Mouse (Mus musculus) stomach, embryonic 16.5 days (tissue): ENCODE results near the gene Layn. TPM values are rescaled to one million over a fixed set of nuclear protein-coding genes. Genes with fewer than 3 reads are reported as not detected.

Experiments
- ATAC-seq: fragments of 200-750 bp; cut with Nextera tagmentation; 2 replicates; pipeline ENCODE4 v1.8.0; 2017; ENCODE audit warnings: moderate number of reproducible peaks, moderate TSS enrichment; ENCODE audit not compliant: insufficient read depth, low FRiP score
- H3K27ac ChIP-seq: fragments of 300-500 bp; sonication (generic); 2 replicates; pipeline ENCODE4 v1.5.1; 2014; ENCODE audit warnings: low read length
- H3K27me3 ChIP-seq: fragments of 300-500 bp; sonication (generic); 2 replicates; pipeline ENCODE4 v1.6.1; 2014; ENCODE audit warnings: low read length, control low read depth, mixed read lengths; ENCODE audit not compliant: control insufficient read depth, insufficient read depth
- H3K36me3 ChIP-seq: fragments of 300-500 bp; sonication (generic); 2 replicates; pipeline ENCODE4 v1.6.1; 2014; ENCODE audit warnings: low read length; ENCODE audit not compliant: control insufficient read depth, insufficient read depth
- H3K4me1 ChIP-seq: fragments of 300-500 bp; sonication (generic); 2 replicates; pipeline ENCODE4 v1.6.1; 2014; ENCODE audit warnings: low read length, control low read depth, mixed read lengths; ENCODE audit not compliant: control insufficient read depth, insufficient read depth
- H3K4me2 ChIP-seq: fragments of 300-500 bp; sonication (generic); 2 replicates; pipeline ENCODE4 v1.6.1; 2014; ENCODE audit warnings: low read depth, low read length, mixed read lengths
- H3K4me3 ChIP-seq: fragments of 300-500 bp; sonication (generic); replicated peaks from 2 replicates; pipeline ENCODE4 v1.5.1; 2014; ENCODE audit warnings: mild to moderate bottlenecking, low read length
- H3K9ac ChIP-seq: fragments of 300-500 bp; sonication (generic); 2 replicates; pipeline ENCODE4 v1.6.1; 2014; ENCODE audit warnings: low read length
- H3K9me3 ChIP-seq: fragments of 300-500 bp; sonication (generic); replicated peaks from 2 replicates; pipeline ENCODE4 v1.6.1; 2016; ENCODE audit warnings: low read length, control low read depth; ENCODE audit not compliant: control insufficient read depth
- WGBS: fragments of 180-500 bp; shearing (Covaris S2); extraction: QIAGEN DNeasy Blood & Tissue Kit; methylation state at CpG from one replicate; pipeline ENCODE4 v1.1.7; 2014; 5-methylcytosine and 5-hydroxymethylcytosine counted together
- polyA plus RNA-seq: library from polyadenylated mRNA; unstranded; fragments of >200 nt; fragmentation: Nextera tagmentation; extraction: Ambion mirVana; gene quantifications from 2 replicates; pipeline ENCODE4 v1.2.1, GENCODE M21; 2015

Gene Layn
- polyA plus RNA-seq, 1 experiment from 2014 or later = 4.7 TPM

- no peaks in the 10 kb centered on the region for H3K27me3 ChIP-seq
- no peak overlapping the region for H3K27ac ChIP-seq
- no peaks in the 10 kb centered on the region for H3K9me3 ChIP-seq
- 87% methylated on average over 5 of the region's 5 CpGs for WGBS
- H3K9ac ChIP-seq = no peak overlapping the region
- no peak for ATAC-seq
- no peak overlapping the region for H3K4me3 ChIP-seq
- H3K36me3 ChIP-seq = no peaks in the 10 kb centered on the region
- H3K4me1 ChIP-seq = peaks cover 5% of the 10 kb centered on the region
- H3K4me2 ChIP-seq = no peak overlapping the region
Observed at GRCm38 (mm10) chr9:51081614-51082013, 4.7 kb upstream of the Layn start.

- Histone ChIP-seq H3K4me2 (peak overlapping the region; percentile 97), H3K9ac (peak overlapping the region; percentile 70), H3K27ac (peak overlapping the region; percentile 26; the same call in 1 of the 2 replicates), H3K27me3 (no peaks in the 10 kb centered on the region), H3K36me3 (no peaks in the 10 kb centered on the region), H3K4me1 (peaks cover 8% of the 10 kb centered on the region), H3K9me3 (no peaks in the 10 kb centered on the region), H3K4me3 (peak overlapping the region; percentile 63)
- WGBS = under 1% methylated on average over 17 of the region's 17 CpGs
- ATAC-seq = peak; percentile 48; the same call in 1 of the 2 replicates
Observed at GRCm38 (mm10) chr9:51076300-51076978, 455 bp downstream of the Layn start.

GRCm38 (mm10) chr9:51075780-51076179 is 1.1 kb downstream of the Layn start:
- peak overlapping the region; percentile 63 for H3K4me3 ChIP-seq
- no peak overlapping the region for H3K27ac ChIP-seq
- H3K4me2 ChIP-seq = peak overlapping the region; percentile 97
- H3K36me3 ChIP-seq = no peaks in the 10 kb centered on the region
- peaks cover 8% of the 10 kb centered on the region for H3K4me1 ChIP-seq
- no peaks in the 10 kb centered on the region for H3K27me3 ChIP-seq
- H3K9ac ChIP-seq = no peak overlapping the region
- 0 out of 2 replicates have a peak, but pooled peaks have one; percentile 46 for ATAC-seq
- no peaks in the 10 kb centered on the region for H3K9me3 ChIP-seq
- 28% methylated on average over 3 of the region's 3 CpGs for WGBS

- no peaks in the 10 kb centered on the region for H3K9me3 ChIP-seq
Observed at GRCm38 (mm10) chr9:51070801-51071200, 6.1 kb downstream of the Layn start.

GRCm38 (mm10) chr9:51068202-51068601 is 8.7 kb downstream of the Layn start:
- no peak for ATAC-seq
- no peaks in the 10 kb centered on the region for H3K27me3 ChIP-seq
- no peak overlapping the region for H3K27ac ChIP-seq
- H3K4me1 ChIP-seq = no peaks in the 10 kb centered on the region
- WGBS = 45% methylated on average over 3 of the region's 3 CpGs
- H3K9ac ChIP-seq = no peak overlapping the region
- no peaks in the 10 kb centered on the region for H3K9me3 ChIP-seq
- no peak overlapping the region for H3K4me2 ChIP-seq
- no peaks in the 10 kb centered on the region for H3K36me3 ChIP-seq
- no peak overlapping the region for H3K4me3 ChIP-seq

More at GRCm38 (mm10) chr9:51070801-51071200, 6.1 kb downstream of the Layn start:
- no peak for ATAC-seq
- Histone ChIP-seq H3K4me3 (no peak overlapping the region), H3K4me1 (no peaks in the 10 kb centered on the region), H3K4me2 (no peak overlapping the region), H3K9ac (no peak overlapping the region), H3K27ac (no peak overlapping the region), H3K36me3 (no peaks in the 10 kb centered on the region), H3K27me3 (no peaks in the 10 kb centered on the region)
- 74% methylated on average over 4 of the region's 4 CpGs for WGBS

GRCm38 (mm10) chr9:51060601-51061000 is 16.3 kb downstream of the Layn start, which contains the start of gene Btg4:
TSS of gene Btg4 (plus strand) at chr9:51060901.
- Histone ChIP-seq H3K36me3 (no peaks in the 10 kb centered on the region), H3K27me3 (no peaks in the 10 kb centered on the region), H3K4me2 (no peak within 1 kb of the TSS), H3K4me3 (no peak within 1 kb of the TSS), H3K27ac (no peak within 1 kb of the TSS), H3K9ac (no peak within 1 kb of the TSS), H3K4me1 (no peaks in the 10 kb centered on the region), H3K9me3 (no peaks in the 10 kb centered on the region)
- WGBS = 81% methylated on average over 2 of the region's 2 CpGs
- ATAC-seq = no peak

- no peak overlapping the region for H3K27ac ChIP-seq
- H3K27me3 ChIP-seq = no peaks in the 10 kb centered on the region
- H3K9me3 ChIP-seq = no peaks in the 10 kb centered on the region
- ATAC-seq = no peak
- H3K9ac ChIP-seq = no peak overlapping the region
- H3K4me2 ChIP-seq = no peak overlapping the region
- H3K4me1 ChIP-seq = no peaks in the 10 kb centered on the region
- H3K4me3 ChIP-seq = no peak overlapping the region
- WGBS = 63% methylated on average over 4 of the region's 4 CpGs
- H3K36me3 ChIP-seq = no peaks in the 10 kb centered on the region
Observed at GRCm38 (mm10) chr9:51058951-51059521, 17.9 kb downstream of the Layn start.

GRCm38 (mm10) chr9:51056360-51057324 is 20.3 kb downstream of the Layn start:
- no peaks in the 10 kb centered on the region for H3K36me3 ChIP-seq
- no peaks in the 10 kb centered on the region for H3K27me3 ChIP-seq
- H3K4me2 ChIP-seq = no peak overlapping the region
- H3K4me3 ChIP-seq = no peak overlapping the region
- no peak overlapping the region for H3K27ac ChIP-seq
- H3K9me3 ChIP-seq = no peaks in the 10 kb centered on the region
- WGBS = 60% methylated on average over 3 of the region's 3 CpGs
- no peaks in the 10 kb centered on the region for H3K4me1 ChIP-seq
- no peak overlapping the region for H3K9ac ChIP-seq
- ATAC-seq = no peak

- H3K27me3 ChIP-seq = no peaks in the 10 kb centered on the region
- H3K9me3 ChIP-seq = no peaks in the 10 kb centered on the region
- ATAC-seq = no peak
- no peak overlapping the region for H3K27ac ChIP-seq
- H3K4me1 ChIP-seq = no peaks in the 10 kb centered on the region
- no peaks in the 10 kb centered on the region for H3K36me3 ChIP-seq
- 59% methylated on average over 3 of the region's 3 CpGs for WGBS
- no peak overlapping the region for H3K9ac ChIP-seq
- H3K4me2 ChIP-seq = no peak overlapping the region
- H3K4me3 ChIP-seq = no peak overlapping the region
Observed at GRCm38 (mm10) chr9:51052180-51052579, 24.7 kb downstream of the Layn start.
